Mouse (Mus musculus) C2C12 (cell line): ENCODE data around the gene Olfr1404.

Source experiments
- CEBPB ChIP-seq: IDR thresholded peaks from one replicate; pipeline ENCODE4 v1.6.1; 2011; ENCODE audit warnings: low read depth, mild to moderate bottlenecking, control low read depth, moderate library complexity
- CTCF ChIP-seq: IDR thresholded peaks from one replicate; pipeline ENCODE4 v1.5.1; 2011; ENCODE audit not compliant: control insufficient read depth, insufficient read depth, insufficient read length
- USF1 ChIP-seq: IDR thresholded peaks from one replicate; pipeline ENCODE4 v1.6.1; 2011; ENCODE audit warnings: low read depth, mild to moderate bottlenecking, control low read depth, moderate library complexity

- TF ChIP-seq USF1, result no peak
- no peak for TF ChIP-seq CTCF
- TF ChIP-seq CEBPB, result no peak
Observed at GRCm38 (mm10) chr1:173249888-173250287, 37.7 kb downstream of the Olfr1404 start.
